Mouse (Mus musculus) E14TG2a.4 (cell line): ENCODE data around the gene Pde4dip.

ENCODE experiments used
- CTCF ChIP-seq: conservative IDR thresholded peaks from 2 replicates; pipeline ENCODE4 v1.5.1; 2014; ENCODE audit warnings: low read length
- NANOG ChIP-seq: IDR thresholded peaks from 2 replicates; pipeline ENCODE4 v1.6.1; 2014; ENCODE audit warnings: borderline replicate concordance, low read length, mixed read lengths
- POU5F1 ChIP-seq: IDR thresholded peaks from 2 replicates; pipeline ENCODE4 v1.6.1; 2014; ENCODE audit warnings: low read length, borderline replicate concordance

DNA sequence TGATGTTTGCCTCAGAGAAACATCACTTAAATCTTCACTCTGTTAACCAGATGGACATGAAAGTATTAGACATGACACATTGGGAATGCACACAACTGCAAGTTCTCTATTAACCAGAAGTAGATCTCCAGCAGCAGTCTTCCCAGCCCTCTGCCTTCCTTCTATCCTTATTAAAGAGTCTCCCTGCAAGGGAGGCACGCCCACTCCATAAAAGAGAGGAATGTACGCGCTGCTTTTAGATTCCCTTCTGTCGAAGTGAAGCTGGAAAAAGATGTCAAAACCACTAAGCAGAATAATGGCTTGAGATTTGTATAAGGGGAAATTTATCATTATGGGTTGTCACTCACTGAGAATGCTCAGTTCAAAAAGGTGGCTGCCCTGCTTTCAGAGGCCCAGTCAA lies 42.1 kb downstream of the Pde4dip start:
- TF ChIP-seq CTCF (no peak), POU5F1 (no peak), NANOG (no peak)
